Mouse (Mus musculus) intestine, postnatal 0 days (tissue): ENCODE measurements around the gene 1700034I23Rik. TPM values are rescaled to one million over a fixed set of nuclear protein-coding genes. Genes with fewer than 3 reads are reported as not detected.
"Not testable (repeated sequence)": the region's sequence is repeated elsewhere in the genome, so short reads cannot be mapped to it uniquely, and the experiment has no call there.

Source experiments
- ATAC-seq: fragments of 200-750 bp; cut with Nextera tagmentation; 2 replicates; pipeline ENCODE4 v1.8.0; 2017; ENCODE audit warnings: mild to moderate bottlenecking, moderate TSS enrichment, moderate library complexity
- H3K27ac ChIP-seq: fragments of 300-500 bp; sonication (generic); 2 replicates; pipeline ENCODE4 v1.5.1; 2014; ENCODE audit warnings: mild to moderate bottlenecking, low read depth, low read length, moderate library complexity
- H3K27me3 ChIP-seq: fragments of 300-500 bp; sonication (generic); replicated peaks from 2 replicates; pipeline ENCODE4 v1.6.1; 2014; ENCODE audit warnings: low read length, mixed read lengths; ENCODE audit not compliant: control insufficient read depth, insufficient read depth
- H3K36me3 ChIP-seq: fragments of 300-500 bp; sonication (generic); 2 replicates; pipeline ENCODE4 v1.6.1; 2014; ENCODE audit warnings: mild to moderate bottlenecking, moderate library complexity; ENCODE audit not compliant: control insufficient read depth, insufficient read depth
- H3K4me1 ChIP-seq: fragments of 300-500 bp; sonication (generic); replicated peaks from 2 replicates; pipeline ENCODE4 v1.6.1; 2014; ENCODE audit warnings: antibody characterized with exemption, low read length, mixed read lengths; ENCODE audit not compliant: control insufficient read depth, insufficient read depth
- H3K4me2 ChIP-seq: fragments of 300-500 bp; sonication (generic); replicated peaks from 2 replicates; pipeline ENCODE4 v1.6.1; 2014; ENCODE audit warnings: low read depth, mild to moderate bottlenecking, moderate library complexity
- H3K4me3 ChIP-seq: fragments of 300-500 bp; sonication (generic); 2 replicates; pipeline ENCODE4 v1.5.1; 2014; ENCODE audit warnings: low read depth, low read length
- H3K9ac ChIP-seq: fragments of 300-500 bp; sonication (generic); 2 replicates; pipeline ENCODE4 v1.6.1; 2014; ENCODE audit warnings: mild to moderate bottlenecking, low read depth, low read length
- H3K9me3 ChIP-seq: fragments of 300-500 bp; sonication (generic); 2 replicates; pipeline ENCODE4 v1.6.1; 2016; ENCODE audit warnings: mixed run types; ENCODE audit not compliant: control insufficient read depth
- CTCF ChIP-seq: sonication (generic); IDR thresholded peaks from 2 replicates; pipeline ENCODE4 v1.5.1; 2016; ENCODE audit warnings: low read depth, mild to moderate bottlenecking, control low read depth, antibody characterized with exemption, moderate library complexity
- WGBS: fragments of 180-500 bp; shearing (Covaris S2); extraction: QIAGEN DNeasy Blood & Tissue Kit; methylation state at CpG from one replicate; pipeline ENCODE4 v1.1.7; 2014; 5-methylcytosine and 5-hydroxymethylcytosine counted together
- polyA plus RNA-seq: library from polyadenylated mRNA; unstranded; fragments of >200 nt; fragmentation: Nextera tagmentation; extraction: Ambion mirVana; gene quantifications from 2 replicates; pipeline ENCODE4 v1.2.1, GENCODE M21; 2015

1700034I23Rik gene
- polyA plus RNA-seq, 1 experiment from 2014 or later, result 0.18 TPM

GRCm38 (mm10) chr3:40938592-40938991 is 36.2 kb upstream of the 1700034I23Rik start:
- H3K9ac ChIP-seq, result no peak overlapping the region
- no peaks in the 10 kb centered on the region for H3K9me3 ChIP-seq
- no peak overlapping the region for H3K4me3 ChIP-seq
- H3K4me1 ChIP-seq, result no peaks in the 10 kb centered on the region
- no peaks in the 10 kb centered on the region for H3K27me3 ChIP-seq
- no peak for ATAC-seq
- peaks cover 15% of the 10 kb centered on the region for H3K36me3 ChIP-seq
- WGBS, result 89% methylated on average over 4 of the region's 4 CpGs
- no peak overlapping the region for H3K27ac ChIP-seq
- no peak for TF ChIP-seq CTCF
- no peak overlapping the region for H3K4me2 ChIP-seq

- Histone ChIP-seq H3K4me1 (no peaks in the 10 kb centered on the region), H3K27me3 (no peaks in the 10 kb centered on the region), H3K36me3 (peaks cover 18% of the 10 kb centered on the region), H3K4me2 (no peak overlapping the region), H3K27ac (no peak overlapping the region), H3K9me3 (no peaks in the 10 kb centered on the region), H3K9ac (no peak overlapping the region), H3K4me3 (no peak overlapping the region)
- no peak for ATAC-seq
- WGBS, result 55% methylated on average over 5 of the region's 5 CpGs
- no peak for TF ChIP-seq CTCF
Observed at GRCm38 (mm10) chr3:40938189-40938588, 35.8 kb upstream of the 1700034I23Rik start.

- H3K4me1 ChIP-seq, ATAC-seq, H3K27me3 ChIP-seq, H3K36me3 ChIP-seq, H3K9me3 ChIP-seq: not testable (repeated sequence)
- WGBS, result 0% methylated on average over 19 of the region's 24 CpGs
- Histone ChIP-seq H3K4me3 (peak overlapping the region; percentile 55), H3K27ac (peak overlapping the region; percentile 50; the same call in 1 of the 2 replicates), H3K4me2 (peak overlapping the region; percentile 87), H3K9ac (peak overlapping the region; percentile 45)
Observed at GRCm38 (mm10) chr3:40894336-40894735, 8.0 kb downstream of the 1700034I23Rik start.

GRCm38 (mm10) chr3:40893816-40894258 is 8.5 kb downstream of the 1700034I23Rik start:
- Histone ChIP-seq H3K27ac (peak overlapping the region; percentile 70), H3K4me3 (peak overlapping the region; percentile 55), H3K9ac (peak overlapping the region; percentile 51), H3K4me2 (peak overlapping the region; percentile 64)
- not testable (repeated sequence) for H3K36me3 ChIP-seq, H3K27me3 ChIP-seq, H3K4me1 ChIP-seq, H3K9me3 ChIP-seq
- WGBS, result under 1% methylated on average over 37 of the region's 38 CpGs
- TF ChIP-seq CTCF, result peak; percentile 80
- peak; percentile 99 for ATAC-seq

GRCm38 (mm10) chr3:40853123-40853738 is 49.1 kb downstream of the 1700034I23Rik start:
- not testable (repeated sequence) for H3K27me3 ChIP-seq, H3K4me1 ChIP-seq, H3K4me2 ChIP-seq, H3K27ac ChIP-seq, ATAC-seq, H3K36me3 ChIP-seq, H3K4me3 ChIP-seq, H3K9me3 ChIP-seq, H3K9ac ChIP-seq
- WGBS, result 91% methylated on average over 3 of the region's 3 CpGs

Other genes starting within 250 kb of the 1700034I23Rik start
- gene Slc25a31, start 193.7 kb downstream of the 1700034I23Rik start, polyA plus RNA-seq, result not detected in 2 replicates
- 8.4 and 9.2 TPM in 2 replicates for gene Hspa4l, start 158.0 kb downstream of the 1700034I23Rik start, polyA plus RNA-seq
- 9.1 and 10.9 TPM in 2 replicates for gene Plk4, start 102.5 kb downstream of the 1700034I23Rik start, polyA plus RNA-seq
- gene Mfsd8, start 55.7 kb downstream of the 1700034I23Rik start, polyA plus RNA-seq, result 7.8 and 9.1 TPM in 2 replicates
- gene Abhd18, start 55.6 kb downstream of the 1700034I23Rik start, polyA plus RNA-seq, result 10.3 and 11.9 TPM in 2 replicates
- 24.9 and 33.0 TPM in 2 replicates for gene Larp1b, start 47.3 kb upstream of the 1700034I23Rik start, polyA plus RNA-seq
- 95.8 and 96.2 TPM in 2 replicates for gene Pgrmc2, start 180.5 kb upstream of the 1700034I23Rik start, polyA plus RNA-seq